Mouse (Mus musculus) limb, embryonic 10.5 days (tissue): Measurements from ENCODE around the gene Vnn3. TPM values are rescaled to one million over a fixed set of nuclear protein-coding genes. Genes with fewer than 3 reads are reported as not detected.

ENCODE experiments used
- polyA plus RNA-seq: library from polyadenylated mRNA; unstranded; fragments of >200 nt; fragmentation: Nextera tagmentation; extraction: Ambion mirVana; gene quantifications from 2 replicates; pipeline ENCODE4 v1.2.1, GENCODE M21; 2016

Gene Vnn3
- polyA plus RNA-seq, 1 experiment from 2014 or later: not detected

Other genes with a start within 250 kb of the Vnn3 start
- gene Rps12, start 64.2 kb upstream of the Vnn3 start, polyA plus RNA-seq: 146 and 189 TPM in 2 replicates
- gene Slc18b1, start 54.5 kb upstream of the Vnn3 start, polyA plus RNA-seq: 10.3 and 13.8 TPM in 2 replicates
- 0.43 and 0.68 TPM in 2 replicates for gene Vnn1, start 43.2 kb downstream of the Vnn3 start, polyA plus RNA-seq
- not detected in 2 replicates for gene Taar1, start 68.9 kb downstream of the Vnn3 start, polyA plus RNA-seq
- not detected in 2 replicates for gene Taar2, start 87.1 kb downstream of the Vnn3 start, polyA plus RNA-seq
- not detected in 2 replicates for gene Taar3, start 98.1 kb downstream of the Vnn3 start, polyA plus RNA-seq
- gene Taar4, start 109.0 kb downstream of the Vnn3 start, polyA plus RNA-seq: not detected in 2 replicates
- gene Taar5, start 119.2 kb downstream of the Vnn3 start, polyA plus RNA-seq: not detected in 2 replicates
- not detected in 2 replicates for gene Taar6, start 134.2 kb downstream of the Vnn3 start, polyA plus RNA-seq
- gene Taar7a, start 142.0 kb downstream of the Vnn3 start, polyA plus RNA-seq: not detected in 2 replicates
- gene Taar7b, start 148.5 kb downstream of the Vnn3 start, polyA plus RNA-seq: not detected in 2 replicates
- not detected in 2 replicates for gene Taar7d, start 175.8 kb downstream of the Vnn3 start, polyA plus RNA-seq
- not detected in 2 replicates for gene Taar7e, start 186.2 kb downstream of the Vnn3 start, polyA plus RNA-seq
- gene Taar7f, start 198.0 kb downstream of the Vnn3 start, polyA plus RNA-seq: not detected in 2 replicates
- gene Taar8a, start 225.0 kb downstream of the Vnn3 start, polyA plus RNA-seq: not detected in 2 replicates
- not detected in 2 replicates for gene Taar8b, start 240.8 kb downstream of the Vnn3 start, polyA plus RNA-seq